Mouse (Mus musculus): ENCODE data around the gene Arhgdia. TPM values are rescaled to one million over a fixed set of nuclear protein-coding genes. Genes with fewer than 3 reads are reported as not detected.
"Not testable (repeated sequence)": the region's sequence is repeated elsewhere in the genome, so short reads cannot be mapped to it uniquely, and the experiment has no call there.

Arhgdia gene
- polyA plus RNA-seq, 1 experiment from 2014 or later: 352 TPM

DNA sequence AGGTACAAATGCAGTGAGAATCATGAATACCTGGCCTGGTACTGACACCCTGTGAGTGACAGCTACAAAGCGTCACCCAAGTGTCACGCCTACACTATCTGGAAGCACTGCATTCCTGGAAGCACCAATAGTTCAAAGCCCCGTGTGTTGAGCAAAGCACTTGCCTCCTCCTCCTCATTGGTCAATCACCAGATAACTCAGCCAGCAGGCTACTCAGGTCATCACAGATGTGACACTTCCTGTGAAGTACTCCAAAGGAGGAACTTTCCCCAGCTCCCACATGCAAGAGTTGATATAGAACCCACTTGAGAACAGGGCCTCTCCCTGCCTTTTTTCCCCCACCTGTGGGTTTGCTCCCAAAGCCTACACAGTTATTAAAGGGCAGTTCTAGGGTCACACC is 10.3 kb downstream of the Arhgdia start:
- Histone ChIP-seq H3K4me2 (replicated peaks; ENCODE audit: low read depth) (peak overlapping the region; percentile 80), H3K36me3 (ENCODE audit: control insufficient read depth, insufficient read depth, low read length) (peaks cover 22% of the 10 kb centered on the region), H3K27ac (replicated peaks) (peak overlapping the region; percentile 69; the same call in 1 of the 2 replicates), H3K4me3 (ENCODE audit: low read depth, low read length) (peak overlapping the region; percentile 98), H3K4me1 (replicated peaks; ENCODE audit: control insufficient read depth, insufficient read depth) (peaks cover 4% of the 10 kb centered on the region; the same call in 1 of the 2 replicates), H3K9me3 (ENCODE audit: control insufficient read depth, low read length) (no peaks in the 10 kb centered on the region), H3K27me3 (ENCODE audit: control insufficient read depth, insufficient read depth, low read length) (no peaks in the 10 kb centered on the region), H3K9ac (ENCODE audit: low read length) (peak overlapping the region; percentile 96)
- DNase-seq (ENCODE audit: low spot score): no peak
- no peak for TF ChIP-seq CTCF (IDR thresholded peaks at IDR 0.05; ENCODE audit: low read depth)
- no peak for TF ChIP-seq EP300 (optimal IDR thresholded peaks at IDR 0.05)
- no peak for ATAC-seq (ENCODE audit: low FRiP score, low TSS enrichment)
- WGBS: 47% methylated on average over 3 of the region's 3 CpGs

DNA sequence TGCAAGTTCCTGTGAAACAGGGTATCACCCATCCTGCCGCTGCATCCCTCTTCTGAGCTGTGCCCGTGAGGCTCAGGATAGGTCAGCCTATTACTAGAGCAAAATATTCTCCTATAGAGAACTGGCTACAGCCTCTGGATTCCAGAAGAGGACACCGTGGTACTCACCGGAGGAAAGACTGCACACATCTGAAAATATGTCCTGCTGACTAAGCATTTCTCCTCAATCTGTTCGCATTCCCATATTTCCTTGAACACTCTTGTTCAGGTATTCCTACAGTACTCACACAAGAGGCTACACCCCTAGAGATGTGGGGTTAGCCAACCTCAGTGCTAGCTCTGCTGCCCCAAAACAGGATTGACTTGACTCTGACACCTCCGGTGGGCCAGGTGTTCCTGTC is 13.1 kb downstream of the Arhgdia start:
- Histone ChIP-seq H3K4me2 (replicated peaks; ENCODE audit: low read depth) (no peak overlapping the region), H3K9ac (ENCODE audit: low read length) (no peak overlapping the region), H3K4me3 (ENCODE audit: low read depth, low read length) (no peak overlapping the region), H3K9me3 (ENCODE audit: control insufficient read depth, low read length) (no peaks in the 10 kb centered on the region), H3K4me1 (replicated peaks; ENCODE audit: control insufficient read depth, insufficient read depth) (no peaks in the 10 kb centered on the region; the same call in 1 of the 2 replicates), H3K36me3 (ENCODE audit: control insufficient read depth, insufficient read depth, low read length) (peaks cover 37% of the 10 kb centered on the region), H3K27ac (replicated peaks) (no peak overlapping the region), H3K27me3 (ENCODE audit: control insufficient read depth, insufficient read depth, low read length) (no peaks in the 10 kb centered on the region)
- DNase-seq (ENCODE audit: low spot score) (no peak), ATAC-seq (ENCODE audit: low FRiP score, low TSS enrichment) (no peak)
- 87% methylated on average over 6 of the region's 6 CpGs for WGBS
- TF ChIP-seq CTCF (IDR thresholded peaks at IDR 0.05; ENCODE audit: low read depth) (no peak), EP300 (optimal IDR thresholded peaks at IDR 0.05) (no peak)

GRCm38 (mm10) chr11:120565114-120565513 is 16.3 kb downstream of the Arhgdia start:
- H3K4me3 ChIP-seq (ENCODE audit: low read depth, low read length): no peak overlapping the region
- 75% methylated on average over 9 of the region's 9 CpGs for WGBS
- no peaks in the 10 kb centered on the region for H3K9me3 ChIP-seq (ENCODE audit: control insufficient read depth, low read length)
- H3K4me1 ChIP-seq (replicated peaks; ENCODE audit: control insufficient read depth, insufficient read depth): no peaks in the 10 kb centered on the region
- H3K4me2 ChIP-seq (replicated peaks; ENCODE audit: low read depth): no peak overlapping the region
- peaks cover 68% of the 10 kb centered on the region for H3K36me3 ChIP-seq (ENCODE audit: control insufficient read depth, insufficient read depth, low read length)
- H3K27me3 ChIP-seq (ENCODE audit: control insufficient read depth, insufficient read depth, low read length): no peaks in the 10 kb centered on the region
- no peak for DNase-seq (ENCODE audit: low spot score)
- H3K27ac ChIP-seq (replicated peaks): no peak overlapping the region
- H3K9ac ChIP-seq (ENCODE audit: low read length): no peak overlapping the region
- no peak for ATAC-seq (ENCODE audit: low FRiP score, low TSS enrichment)
- TF ChIP-seq EP300 (optimal IDR thresholded peaks at IDR 0.05): no peak
- TF ChIP-seq CTCF (IDR thresholded peaks at IDR 0.05; ENCODE audit: low read depth): peak; percentile 26; the same call in 1 of the 2 replicates

GRCm38 (mm10) chr11:120562949-120563348 is 18.5 kb downstream of the Arhgdia start:
- no peak overlapping the region for H3K9ac ChIP-seq (ENCODE audit: low read length)
- H3K27me3 ChIP-seq (ENCODE audit: control insufficient read depth, insufficient read depth, low read length): no peaks in the 10 kb centered on the region
- DNase-seq (ENCODE audit: low spot score) (no peak), ATAC-seq (ENCODE audit: low FRiP score, low TSS enrichment) (no peak)
- peaks cover 68% of the 10 kb centered on the region for H3K36me3 ChIP-seq (ENCODE audit: control insufficient read depth, insufficient read depth, low read length)
- no peak for TF ChIP-seq CTCF (IDR thresholded peaks at IDR 0.05; ENCODE audit: low read depth)
- no peak for TF ChIP-seq EP300 (optimal IDR thresholded peaks at IDR 0.05)
- H3K9me3 ChIP-seq (ENCODE audit: control insufficient read depth, low read length): no peaks in the 10 kb centered on the region
- WGBS: 94% methylated on average over 13 of the region's 13 CpGs
- H3K4me2 ChIP-seq (replicated peaks; ENCODE audit: low read depth): no peak overlapping the region
- H3K4me3 ChIP-seq (ENCODE audit: low read depth, low read length): no peak overlapping the region
- H3K4me1 ChIP-seq (replicated peaks; ENCODE audit: control insufficient read depth, insufficient read depth): no peaks in the 10 kb centered on the region
- H3K27ac ChIP-seq (replicated peaks): no peak overlapping the region

DNA sequence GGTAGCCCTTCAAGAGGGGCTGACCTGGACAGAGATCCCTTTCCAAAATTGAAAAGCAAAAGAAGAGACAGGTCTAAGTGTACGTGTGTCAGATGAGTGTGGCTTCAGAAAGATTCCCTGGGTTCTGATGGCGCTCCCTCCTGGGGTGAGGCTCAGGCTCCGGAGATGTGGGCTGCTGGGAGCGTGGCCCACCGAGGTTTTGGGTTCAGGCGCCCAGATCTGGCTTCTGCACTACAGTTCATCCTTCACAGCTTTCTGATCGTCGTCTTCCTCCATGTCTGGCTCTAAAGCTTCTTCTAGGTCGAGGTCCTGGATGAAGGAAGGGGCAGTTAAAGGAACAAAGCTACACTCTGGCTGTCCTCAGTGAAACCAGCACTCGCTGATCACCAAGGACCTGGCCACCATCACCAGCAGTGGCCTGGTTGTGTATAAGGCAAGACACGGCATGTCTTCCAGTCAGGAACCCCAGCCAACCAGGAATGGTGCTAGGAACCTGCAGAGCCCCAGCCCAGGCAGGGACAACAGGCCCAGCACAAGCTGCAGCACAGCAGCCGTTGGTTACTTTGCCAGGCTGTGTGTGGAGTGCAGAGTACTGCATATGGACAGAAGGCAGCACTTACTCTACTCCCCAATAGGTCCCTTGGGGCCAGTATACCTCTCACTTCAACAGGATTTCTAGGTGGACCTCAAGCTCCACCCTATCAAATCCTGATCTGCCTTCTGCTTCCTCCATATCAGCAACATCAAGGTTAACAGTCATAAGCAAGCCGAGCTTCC is 20.3 kb downstream of the Arhgdia start:
- DNase-seq (ENCODE audit: low spot score): no peak
- Histone ChIP-seq H3K9ac (ENCODE audit: low read length) (no peak overlapping the region), H3K36me3 (ENCODE audit: control insufficient read depth, insufficient read depth, low read length) (peaks cover 54% of the 10 kb centered on the region), H3K27me3 (ENCODE audit: control insufficient read depth, insufficient read depth, low read length) (no peaks in the 10 kb centered on the region), H3K4me1 (replicated peaks; ENCODE audit: control insufficient read depth, insufficient read depth) (no peaks in the 10 kb centered on the region), H3K27ac (replicated peaks) (no peak overlapping the region), H3K9me3 (ENCODE audit: control insufficient read depth, low read length) (no peaks in the 10 kb centered on the region), H3K4me2 (replicated peaks; ENCODE audit: low read depth) (no peak overlapping the region), H3K4me3 (ENCODE audit: low read depth, low read length) (no peak overlapping the region)
- WGBS: 90% methylated on average over 13 of the region's 13 CpGs
- no peak for ATAC-seq (ENCODE audit: low FRiP score, low TSS enrichment)
- no peak for TF ChIP-seq EP300 (optimal IDR thresholded peaks at IDR 0.05)

DNA sequence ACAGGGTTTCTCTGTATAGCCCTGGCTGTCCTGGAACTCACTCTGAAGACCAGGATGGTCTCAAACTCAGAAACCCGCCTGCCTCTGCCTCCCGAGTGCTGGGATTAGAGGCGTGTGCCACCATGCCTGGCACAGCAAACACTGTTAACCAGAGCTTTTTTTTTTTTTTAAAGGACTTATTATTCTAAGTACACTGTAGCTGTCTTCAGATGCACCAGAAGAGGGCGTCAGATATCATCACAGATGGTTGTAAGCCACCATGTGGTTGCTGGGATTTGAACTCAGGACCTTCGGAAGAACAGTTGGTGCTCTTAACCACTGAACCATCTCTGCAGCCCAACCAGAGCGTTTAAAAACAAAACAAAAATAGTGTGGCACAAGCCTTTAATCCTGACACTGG is 22.6 kb downstream of the Arhgdia start:
- H3K36me3 ChIP-seq (ENCODE audit: control insufficient read depth, insufficient read depth, low read length): peaks cover 42% of the 10 kb centered on the region
- H3K4me2 ChIP-seq (replicated peaks; ENCODE audit: low read depth); H3K4me1 ChIP-seq (replicated peaks; ENCODE audit: control insufficient read depth, insufficient read depth); H3K27ac ChIP-seq (replicated peaks); H3K9me3 ChIP-seq (ENCODE audit: control insufficient read depth, low read length); DNase-seq (ENCODE audit: low spot score); H3K4me3 ChIP-seq (ENCODE audit: low read depth, low read length); H3K9ac ChIP-seq (ENCODE audit: low read length); ATAC-seq (ENCODE audit: low FRiP score, low TSS enrichment); H3K27me3 ChIP-seq (ENCODE audit: control insufficient read depth, insufficient read depth, low read length): not testable (repeated sequence)
- WGBS: 80% methylated on average over 6 of the region's 6 CpGs
- peak; percentile 17; the same call in 1 of the 2 replicates for TF ChIP-seq CTCF (IDR thresholded peaks at IDR 0.05; ENCODE audit: low read depth)
